Mouse (Mus musculus): ENCODE measurements at regions not wholly inside any gene's neighbourhood (a gene's known extent, or its start where the extent isn't known, plus 50 kb on each side); places are given as distances from the start of the nearest gene placed in this dataset.
"Not testable (repeated sequence)": the region's sequence is repeated elsewhere in the genome, so short reads cannot be mapped to it uniquely, and the experiment has no call there.

DNA sequence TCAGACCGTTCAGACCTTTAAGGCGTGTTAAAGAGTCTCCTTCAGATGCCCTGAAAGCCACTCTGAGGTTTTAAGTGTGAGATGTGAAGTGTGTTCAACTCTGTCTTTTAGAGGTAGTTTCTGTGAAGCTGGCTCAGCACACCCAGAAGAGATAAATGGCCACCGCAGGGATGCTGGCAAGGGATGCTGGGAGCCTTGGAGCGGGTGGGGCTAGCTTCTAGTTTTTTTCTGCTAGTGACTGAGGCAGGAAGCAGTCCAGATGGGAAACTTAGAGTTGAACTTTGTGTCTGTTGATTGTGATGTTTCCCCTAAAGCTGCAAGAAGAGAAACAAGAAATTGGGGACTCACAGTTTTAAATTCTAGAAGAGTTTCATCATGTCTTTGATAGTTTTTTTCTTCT is 143.5 kb downstream of the Cdca7 start:
- DNase-seq: no peak

DNA sequence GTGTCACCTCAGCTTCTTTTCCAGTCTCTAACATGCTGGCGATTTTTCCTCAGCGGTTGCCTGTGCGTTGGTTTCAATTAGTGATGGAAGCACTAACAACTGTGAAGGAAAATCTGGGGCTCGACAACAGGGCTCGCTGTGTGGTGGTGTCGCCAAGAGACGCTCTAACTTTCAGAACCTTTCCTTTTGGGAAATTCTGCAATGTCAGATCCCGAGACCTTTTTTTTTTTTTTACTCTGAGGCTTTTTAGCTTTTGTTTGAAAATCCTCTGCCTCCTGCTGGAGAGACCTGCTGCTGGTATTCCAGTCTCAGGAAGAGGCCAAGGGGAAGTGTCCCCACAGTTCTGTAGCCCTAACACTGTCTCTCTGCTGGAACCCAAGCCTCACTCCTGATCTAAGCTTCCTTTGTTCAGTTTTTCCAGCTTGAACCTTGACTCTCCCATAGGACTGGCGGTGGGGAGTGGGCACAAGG is 144.3 kb downstream of the Cdca7 start:
- DNase-seq: no peak

DNA sequence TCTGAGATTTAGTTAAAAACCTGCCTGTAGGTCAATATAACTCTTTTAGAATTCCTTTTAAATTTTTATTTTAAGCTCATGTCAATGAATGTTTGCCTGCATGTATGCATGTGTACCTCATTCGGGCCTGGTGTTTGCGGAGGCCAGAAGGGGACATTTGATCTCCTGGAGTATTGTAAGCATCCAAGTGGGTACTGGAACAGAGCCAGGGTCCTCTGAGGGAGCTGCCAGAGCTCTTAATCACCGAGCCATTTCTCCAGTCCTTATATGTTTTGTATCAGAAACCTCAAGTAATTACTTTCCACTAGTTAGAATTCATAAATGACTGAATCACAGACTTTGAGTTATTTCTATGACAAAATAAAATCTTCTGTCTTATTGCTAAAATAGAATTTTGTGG is 152.0 kb downstream of the Cdca7 start:
- DNase-seq: no peak

DNA sequence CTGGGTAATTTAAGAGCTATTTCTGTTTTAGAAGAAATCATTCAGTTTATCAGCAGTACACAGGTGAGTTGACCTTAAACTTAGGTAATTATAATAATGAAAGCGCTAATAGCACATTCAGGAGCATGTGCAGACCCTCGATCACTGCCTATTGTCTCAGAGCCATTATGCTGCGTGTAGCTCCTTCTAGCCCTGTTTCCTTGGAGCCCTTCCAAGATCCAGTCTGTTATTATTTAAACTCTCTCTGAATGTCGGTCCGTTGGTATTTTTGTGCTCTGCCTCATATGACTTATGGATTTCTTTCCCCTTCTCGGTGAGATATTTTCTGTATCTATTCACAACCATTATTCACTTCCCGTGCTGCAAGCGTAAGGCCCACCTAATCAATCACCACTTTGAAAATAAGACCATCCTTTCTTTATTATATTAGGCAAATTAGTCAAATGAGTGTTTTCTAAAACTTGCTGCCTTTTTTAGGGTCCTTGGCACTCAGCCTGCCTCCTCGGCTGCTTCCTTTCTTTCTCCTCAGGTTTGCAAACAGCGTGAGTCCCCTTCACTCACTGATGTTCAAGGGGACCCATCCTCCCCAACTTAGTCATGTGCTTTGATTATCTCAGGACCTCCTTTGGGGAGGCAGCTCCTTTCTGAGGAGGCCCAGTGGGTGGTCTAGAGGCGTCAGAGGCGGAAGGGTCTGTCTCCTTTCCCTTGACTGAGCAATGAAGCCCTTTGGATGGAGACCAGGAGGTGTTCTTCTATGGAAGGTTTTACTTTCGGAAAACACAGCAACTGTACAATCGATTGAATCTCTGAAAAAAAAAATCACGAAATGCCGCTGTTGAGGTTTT is 152.9 kb downstream of the Cdca7 start:
- no peak for DNase-seq

DNA sequence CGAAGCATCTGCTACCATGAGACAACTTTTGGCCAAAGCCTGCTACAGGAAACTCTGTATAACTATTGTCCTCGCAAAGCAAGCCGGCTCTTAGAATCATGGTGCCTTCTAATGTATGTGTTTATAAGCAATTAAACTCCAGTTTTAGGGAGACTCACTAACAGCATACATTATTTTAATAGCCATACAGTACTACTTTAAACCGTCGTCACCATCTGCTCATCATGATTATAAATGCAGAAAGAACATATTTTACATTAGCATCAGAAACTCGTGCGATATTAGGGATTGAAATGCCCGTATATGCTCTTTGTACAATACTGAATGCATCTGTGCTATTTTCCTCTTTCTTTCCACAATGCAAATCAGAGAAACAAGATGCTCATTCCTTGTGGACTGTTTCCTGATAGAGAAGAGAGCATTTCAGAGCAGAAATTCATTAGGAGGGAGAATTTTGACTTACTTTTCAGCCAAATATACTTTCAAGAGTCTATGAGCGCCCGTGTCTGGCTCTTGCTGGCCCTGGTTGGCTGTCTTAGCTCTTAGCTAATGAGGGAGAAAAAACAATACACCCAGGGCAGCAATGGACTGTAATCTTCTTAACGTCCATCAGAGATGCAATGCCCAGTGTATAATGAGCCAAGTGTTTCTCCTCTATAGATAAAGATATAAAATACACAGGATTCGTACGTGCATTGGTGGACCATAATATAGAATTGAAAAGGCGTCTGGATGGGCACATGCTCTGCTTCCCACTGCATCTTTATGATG is 153.9 kb downstream of the Cdca7 start:
- no peak for DNase-seq

DNA sequence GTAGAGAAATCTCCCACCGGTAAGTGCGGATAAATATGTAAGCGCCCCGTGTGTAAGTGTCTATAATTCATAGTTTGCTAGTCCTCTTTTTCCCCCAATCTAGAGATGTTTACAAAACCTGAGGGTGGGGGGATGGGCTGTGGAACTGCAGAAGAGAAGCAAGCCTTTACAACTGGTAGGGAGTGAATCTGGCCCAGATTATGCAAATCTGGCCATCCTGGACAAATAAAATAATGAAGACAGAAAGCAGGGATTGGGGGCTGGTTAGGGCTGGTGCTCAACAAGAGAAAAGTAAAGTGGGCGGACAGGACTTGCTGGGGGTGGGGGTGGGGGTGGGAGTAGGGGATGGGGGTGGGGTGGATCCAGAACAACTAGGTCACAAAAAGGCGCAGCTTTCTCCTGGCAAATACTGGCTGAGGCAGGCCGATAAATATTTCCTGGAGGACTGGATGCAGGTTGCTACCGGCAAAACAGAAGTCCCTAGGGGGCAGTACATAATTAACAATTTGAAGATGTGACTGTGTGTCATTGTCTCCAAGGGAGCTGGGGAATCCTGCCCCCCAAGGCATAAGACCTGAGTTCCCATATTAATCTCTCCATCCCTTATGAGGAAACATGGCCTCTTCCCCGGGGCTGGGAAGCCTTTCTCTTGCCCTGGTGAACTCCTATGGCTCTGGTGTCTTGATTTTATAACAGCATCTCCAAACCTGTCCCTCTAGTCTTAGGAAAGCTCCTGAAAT is 162.1 kb downstream of the Cdca7 start:
- no peak for DNase-seq

DNA sequence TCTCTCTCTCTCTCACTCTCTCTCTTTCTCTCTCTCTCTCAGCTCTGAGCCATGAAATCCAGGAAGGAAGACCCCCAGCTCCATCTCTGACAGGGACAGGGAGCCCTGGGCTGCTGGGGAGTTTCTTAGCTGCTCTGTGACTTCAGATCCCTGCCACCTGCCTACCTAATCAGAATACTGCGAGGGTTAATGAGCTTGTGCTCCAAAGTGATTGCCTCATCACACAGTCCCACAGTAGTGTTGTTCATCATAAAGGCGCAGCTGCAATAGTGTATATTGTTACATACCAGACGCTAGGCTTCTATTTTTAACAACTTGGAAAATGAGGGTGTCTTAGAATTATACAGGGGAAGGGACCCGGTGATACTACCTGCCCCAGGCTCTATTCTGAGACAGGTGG is 163.1 kb downstream of the Cdca7 start:
- no peak for DNase-seq

DNA sequence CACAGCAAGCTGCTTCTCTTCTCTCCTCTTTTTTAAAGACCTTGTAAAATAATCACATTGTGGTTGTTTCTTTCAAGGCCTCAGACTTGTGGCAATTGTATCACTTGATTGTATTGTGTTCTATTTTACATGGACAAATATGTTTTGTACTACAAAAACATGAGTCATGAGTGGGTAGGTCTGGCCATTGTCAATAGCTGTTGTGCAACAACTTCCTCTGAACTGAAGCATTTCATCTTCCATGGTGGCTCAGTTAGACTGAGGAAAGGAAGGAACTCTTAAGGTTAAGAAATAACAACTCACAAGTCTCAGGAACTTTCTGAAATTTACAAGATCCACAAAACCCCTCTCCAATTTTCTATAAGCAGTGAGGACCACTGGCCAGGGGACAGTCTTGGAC is 165.3 kb downstream of the Cdca7 start:
- DNase-seq: no peak

DNA sequence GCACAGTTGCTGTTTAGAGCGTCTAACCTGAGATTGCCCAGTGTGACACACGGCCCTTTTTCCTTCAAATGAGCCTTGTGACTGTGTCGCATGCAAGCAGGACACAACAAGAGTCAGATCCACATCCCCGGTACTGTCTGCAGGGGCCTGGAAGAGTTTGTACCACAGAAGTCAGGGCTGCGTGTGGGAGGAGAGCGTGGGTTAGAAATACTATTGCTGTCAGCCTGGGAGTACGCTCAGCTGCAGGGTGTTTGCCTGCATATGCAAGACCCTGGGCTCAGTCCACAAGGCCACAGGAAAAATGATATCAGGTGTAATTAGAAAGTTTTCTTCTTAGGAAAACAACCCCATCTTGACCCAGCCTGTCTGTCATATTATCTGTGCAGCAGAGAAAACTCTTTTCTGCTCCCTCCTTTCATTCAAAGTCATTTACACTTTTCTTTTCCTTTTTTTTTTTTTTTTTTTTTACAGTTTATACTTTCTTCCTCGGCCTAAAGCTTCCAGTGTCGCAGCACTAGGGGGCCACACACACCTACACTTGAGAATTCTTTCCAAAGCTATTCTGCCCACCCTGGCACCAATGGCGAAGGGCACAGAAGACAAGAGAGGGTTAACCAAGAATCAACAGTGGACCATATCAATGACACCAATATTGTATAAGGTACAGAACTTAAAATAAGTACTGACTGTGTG is 168.3 kb downstream of the Cdca7 start:
- DNase-seq: peak; percentile 57

DNA sequence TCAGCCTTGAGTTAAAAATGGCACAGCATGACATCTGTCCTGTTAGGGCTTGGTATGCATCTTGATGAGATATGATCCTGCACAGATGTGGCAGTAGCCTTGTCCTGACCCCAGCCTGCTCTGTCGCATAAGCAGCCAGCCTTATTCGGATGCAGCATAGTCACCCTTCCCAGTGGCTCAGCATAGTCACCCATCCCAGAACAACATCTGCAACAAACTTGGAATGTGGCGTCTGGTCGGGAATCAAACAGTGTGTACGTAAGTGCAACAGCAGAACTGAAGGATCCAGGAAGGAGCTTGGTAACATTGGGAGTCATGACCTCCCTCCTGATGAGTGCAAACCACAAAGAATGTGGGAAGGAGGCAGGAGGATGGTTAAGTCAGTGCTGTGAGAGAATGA is 171.7 kb downstream of the Cdca7 start:
- no peak for DNase-seq

DNA sequence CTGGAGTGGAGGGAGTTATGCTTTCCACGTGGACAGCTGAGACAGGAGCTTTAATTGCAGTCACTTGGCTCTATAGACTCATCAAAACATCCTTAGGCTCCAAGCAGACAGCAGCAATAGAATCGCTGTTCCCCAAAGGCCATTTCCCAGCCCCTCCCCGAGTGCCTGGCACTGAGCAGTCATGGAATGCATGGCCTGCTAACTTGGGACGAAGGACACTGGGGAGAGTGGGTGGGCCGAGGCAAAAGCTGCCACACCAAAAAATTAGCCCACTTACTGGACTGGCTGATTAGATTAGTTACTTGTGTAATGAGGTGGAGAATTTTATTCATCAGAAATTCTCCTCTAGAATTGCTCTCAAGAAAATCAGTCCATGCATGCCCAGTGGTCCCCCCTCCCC is 172.3 kb downstream of the Cdca7 start:
- no peak for DNase-seq

DNA sequence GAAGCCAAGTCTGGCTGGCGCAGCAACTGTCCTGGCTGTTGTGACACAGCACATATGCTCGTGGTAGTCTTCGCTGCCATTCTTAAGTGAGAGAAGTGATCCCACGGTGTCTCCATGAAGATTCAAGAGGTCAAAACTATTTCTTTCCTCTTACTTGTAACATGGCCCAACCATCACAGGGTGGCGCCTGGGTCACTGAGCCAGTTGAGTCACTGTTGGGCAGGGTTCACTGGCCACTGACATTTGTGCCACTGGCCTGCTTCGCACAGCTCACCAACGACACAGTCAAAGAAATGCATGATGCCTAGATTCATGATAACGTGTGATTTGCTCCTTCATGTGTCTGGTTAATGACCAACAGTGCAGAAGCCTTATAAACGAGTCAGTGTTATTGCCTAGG is 179.9 kb downstream of the Cdca7 start:
- DNase-seq: no peak

DNA sequence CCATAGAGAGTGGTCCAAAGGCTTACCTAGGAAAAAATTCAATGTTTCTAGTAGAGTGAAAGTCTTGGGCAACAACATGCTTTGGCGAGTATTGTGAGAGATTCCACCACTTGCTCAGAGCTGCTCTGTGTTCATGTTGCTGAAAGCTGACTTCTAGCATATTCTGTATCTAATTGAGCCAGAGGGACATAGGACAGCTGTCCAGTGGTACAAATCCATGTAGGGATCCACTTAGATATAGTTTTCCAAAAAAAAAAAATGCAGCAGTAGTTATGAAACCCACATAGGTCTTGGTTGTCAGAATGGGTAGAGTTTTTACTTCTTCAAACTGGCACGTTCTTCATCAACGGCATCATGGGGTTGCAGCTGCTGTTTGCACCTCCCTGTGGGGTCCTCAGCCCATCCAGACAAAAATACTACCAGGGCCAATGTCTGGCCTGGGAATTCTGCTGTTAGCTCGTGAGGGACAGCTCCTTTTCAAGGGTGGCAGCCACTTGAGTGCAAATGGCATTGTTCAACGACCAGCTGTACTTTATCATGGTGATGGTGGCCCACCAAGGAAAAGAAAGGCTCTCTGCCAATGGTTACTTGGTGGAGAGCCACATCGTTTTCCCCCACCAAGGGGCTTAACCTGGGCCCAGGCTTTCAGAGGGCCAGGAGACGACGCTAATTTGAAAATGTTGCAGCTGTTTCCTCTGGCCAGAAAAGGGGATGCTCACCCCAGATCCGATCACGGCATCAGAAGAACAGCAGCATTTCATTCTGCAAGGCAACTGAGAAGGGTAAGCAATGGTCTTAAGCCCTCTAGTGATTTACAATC is 181.4 kb downstream of the Cdca7 start:
- no peak for DNase-seq

DNA sequence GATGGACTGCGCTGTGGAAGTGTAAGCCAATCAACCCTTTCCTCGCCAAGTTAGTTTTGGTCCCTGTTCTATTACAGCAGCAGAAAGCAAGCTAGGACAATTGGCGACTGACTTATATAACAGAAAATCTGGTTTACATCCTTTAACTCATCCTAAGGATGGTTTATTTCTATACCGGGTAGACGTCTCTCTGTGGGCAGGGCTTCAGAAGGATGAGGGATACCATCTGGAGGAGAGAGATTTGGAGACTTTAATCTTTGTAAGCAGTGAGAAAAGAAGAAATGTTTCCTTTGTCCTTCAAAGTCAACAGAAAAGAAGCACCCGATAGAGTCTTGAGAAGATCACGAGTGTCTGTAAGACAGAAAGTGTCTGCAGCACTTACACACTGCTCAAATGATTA is 186.4 kb downstream of the Cdca7 start:
- no peak for DNase-seq

DNA sequence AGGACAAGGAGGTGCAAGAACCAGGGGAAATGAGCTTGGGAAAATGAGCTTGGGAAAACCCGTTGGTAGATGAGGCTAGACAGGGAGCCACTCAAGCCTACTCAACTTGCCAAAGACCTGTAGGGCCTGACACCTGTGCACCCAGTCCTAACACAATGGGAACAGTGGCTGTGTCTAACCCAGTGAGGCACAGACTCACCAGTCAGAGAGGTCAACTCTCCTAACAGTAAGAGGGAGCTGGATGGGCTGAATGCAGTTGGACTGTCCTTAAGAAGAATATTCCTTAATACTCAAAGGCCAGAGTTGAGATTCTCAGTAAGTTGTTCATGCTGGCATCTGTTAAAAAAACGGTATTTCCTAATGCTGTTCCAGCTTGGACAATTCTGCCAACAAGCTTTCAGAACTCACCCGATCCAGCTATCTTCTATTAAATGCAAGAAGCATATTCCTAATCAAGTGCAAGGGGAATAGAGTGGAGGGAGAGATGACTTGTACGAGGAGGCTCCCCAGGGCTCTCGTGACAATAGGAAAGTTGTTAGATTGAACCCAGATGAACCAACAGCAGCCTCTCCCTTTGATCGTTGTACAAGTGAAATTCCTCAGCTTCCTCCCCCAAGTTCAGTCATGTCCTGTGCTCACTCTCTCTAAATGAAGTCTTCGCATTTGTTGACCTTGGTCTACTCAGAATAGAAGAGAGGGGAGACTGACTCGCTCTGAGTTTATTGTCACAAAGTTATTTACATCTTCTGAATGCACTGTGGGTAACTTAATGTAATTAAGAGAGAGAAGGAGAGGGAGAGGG is 187.2 kb downstream of the Cdca7 start:
- no peak for DNase-seq

DNA sequence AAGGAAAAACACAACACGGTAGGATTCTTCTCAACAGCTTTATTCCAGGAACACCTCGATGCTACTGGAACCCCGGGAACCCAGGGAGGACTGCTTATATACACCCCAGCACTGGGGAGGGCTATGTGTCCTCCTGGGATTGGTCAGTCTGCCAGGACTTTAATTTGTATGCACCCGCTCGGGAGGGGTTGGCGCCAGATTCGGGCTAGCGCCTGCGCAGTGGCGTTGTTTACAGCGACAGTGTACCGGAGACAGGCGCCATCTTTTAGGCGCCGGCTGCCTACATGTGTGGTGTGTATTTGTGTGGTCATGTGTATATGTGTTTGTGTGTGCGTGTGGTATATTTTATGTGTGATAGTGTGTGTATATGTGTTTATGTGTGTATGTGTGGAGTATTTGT is 191.4 kb downstream of the Cdca7 start:
- not testable (repeated sequence) for DNase-seq

DNA sequence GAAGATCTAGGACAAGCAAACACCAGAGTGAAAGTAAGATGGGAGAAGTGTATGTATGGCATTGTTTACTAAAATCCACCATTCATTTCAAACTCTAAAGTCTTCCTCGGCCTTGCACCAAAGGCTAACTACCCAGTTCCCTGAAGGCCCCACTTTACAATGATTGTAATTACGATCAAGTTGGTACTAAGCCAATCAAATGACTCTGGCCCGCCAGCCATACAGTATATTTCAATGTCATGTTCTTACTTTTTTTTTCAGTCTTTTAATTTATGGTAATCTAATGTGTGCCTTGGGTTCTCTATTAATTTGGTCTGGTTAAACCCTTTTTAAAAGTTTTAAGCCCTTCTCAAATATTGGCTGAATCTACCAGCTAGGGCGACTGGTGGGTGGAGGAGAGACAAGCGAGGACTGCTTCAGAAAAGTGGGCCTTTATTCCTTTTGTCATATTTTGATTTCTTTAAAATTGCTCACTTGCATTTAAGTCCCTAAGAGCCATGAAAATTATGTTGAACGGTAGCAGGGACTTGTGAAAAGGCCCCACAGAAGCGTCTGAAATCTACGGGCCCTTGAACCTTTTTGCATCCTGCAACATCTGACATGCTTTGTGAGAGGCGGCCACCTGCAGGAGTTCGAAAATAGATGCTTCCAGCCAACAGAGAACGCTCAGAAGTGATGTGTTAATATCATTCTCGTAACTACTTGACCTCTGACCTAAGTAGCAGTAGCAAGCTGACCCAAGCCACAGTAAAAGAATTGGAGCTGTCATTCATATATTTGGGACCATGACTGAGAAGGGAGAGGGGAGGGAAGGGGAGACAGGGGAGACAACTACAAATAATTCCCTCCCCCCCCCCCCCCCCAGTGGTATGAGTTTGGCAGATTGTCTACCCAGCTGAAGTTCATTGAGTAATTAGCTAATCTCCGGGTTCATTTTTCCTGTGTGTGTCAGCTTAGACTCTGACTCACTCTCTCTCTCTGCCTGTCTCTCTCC is 197.2 kb downstream of the Cdca7 start:
- no peak for DNase-seq

DNA sequence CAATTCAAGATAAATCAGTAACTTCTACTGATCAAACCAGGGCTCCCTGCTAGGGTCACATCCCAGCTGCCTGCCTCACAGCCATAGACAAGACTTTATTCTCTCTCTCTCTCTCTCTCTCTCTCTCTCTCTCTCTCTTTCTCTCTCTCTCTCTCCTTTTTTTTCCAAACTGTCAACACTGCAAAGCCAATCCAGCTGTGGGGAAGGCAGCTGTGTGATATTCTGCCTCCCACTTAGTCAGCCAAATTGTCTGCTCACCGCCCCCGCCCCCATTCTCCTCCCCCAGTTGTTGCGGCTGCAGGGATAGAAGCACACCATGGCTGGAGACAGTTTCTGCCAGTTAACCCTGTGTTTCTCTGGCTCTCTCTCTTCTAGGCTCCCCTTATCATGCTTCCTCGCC is 198.3 kb downstream of the Cdca7 start:
- DNase-seq: no peak

DNA sequence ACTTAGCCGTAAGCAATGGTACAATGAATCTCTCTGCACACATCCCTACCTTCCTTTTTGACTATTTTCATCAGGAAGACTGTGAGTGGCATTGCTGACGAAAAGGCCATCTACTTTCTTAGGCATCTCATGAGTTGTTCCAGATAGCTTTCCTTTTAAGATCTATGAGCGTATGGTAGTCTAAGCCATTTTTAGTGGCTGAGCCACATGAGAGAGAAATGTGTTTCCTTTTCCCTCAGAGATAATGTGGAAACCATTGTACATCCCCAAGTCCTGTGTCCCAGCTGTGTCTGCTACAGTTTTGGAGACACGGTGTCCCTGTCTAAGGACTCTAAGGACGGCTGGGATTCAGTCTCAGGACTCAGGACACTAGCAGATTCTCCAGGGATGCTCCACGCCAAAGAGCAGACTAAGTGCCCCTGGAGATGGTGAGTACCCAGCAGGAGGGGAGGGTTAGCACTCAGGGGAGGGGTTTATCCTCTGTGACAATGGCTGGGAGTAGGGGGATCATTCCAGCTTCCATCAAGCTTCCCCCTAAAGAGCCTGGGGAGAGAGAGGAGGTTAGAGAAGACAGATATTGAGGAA is 199.0 kb downstream of the Cdca7 start:
- DNase-seq: no peak

Measured in layer of hippocampus, adult 9-11 months (tissue).